12 mouse cellular contexts compared by ENCODE assay signal in the genomic region with DNA sequence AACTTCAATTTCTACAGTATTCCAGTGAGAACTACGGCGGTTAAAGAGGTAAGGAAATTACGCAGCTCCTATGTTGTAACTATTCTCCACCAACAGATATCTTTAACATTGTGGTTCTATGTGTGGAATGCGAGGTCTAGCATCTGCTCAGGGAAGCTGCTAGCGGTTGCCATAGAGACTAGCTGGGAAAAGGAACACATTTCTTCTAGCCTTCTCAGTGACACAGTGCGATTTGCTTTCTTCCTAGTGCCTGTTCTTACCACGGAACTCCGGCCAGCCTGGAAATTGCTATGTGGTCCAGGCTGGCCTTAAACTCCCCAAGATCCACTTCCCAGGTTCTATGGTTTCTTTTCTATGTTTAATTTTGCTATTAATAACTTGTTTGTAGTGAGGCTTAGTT.
DNase-seq lines count a peak whose midpoint lies in the region.
"Had no signal": no experiment of that assay in that cellular context is flagged by ENCODE, and none has a peak within 500 bp of the region (broad histone marks: within the 10 kb centered on the region; RNA-seq: fewer than 3 reads in every experiment).

No protein-coding gene starts in this region.

- DNase-seq in frontal cortex, postnatal 36 days (ENCODE audit: low spot score in 2 of 2), result peak; percentile 52 to 77
- DNase-seq in frontal cortex, postnatal 14 days (ENCODE audit: low spot score in 2 of 2), result no peak
- peak; percentile 56 to 63 for DNase-seq in right cerebral cortex, adult 2 months (ENCODE audit: low spot score in 2 of 2)
- no peak for DNase-seq in right cerebral cortex, postnatal 4 days
- peak; percentile 55 to 60 for DNase-seq in left cerebral cortex, postnatal 36 days (ENCODE audit: low spot score in 2 of 2)
- no peak for DNase-seq in gastrocnemius, postnatal 4 days (ENCODE audit: low spot score in 2 of 2)
- no peak for DNase-seq in T-cell, adult 2 months (ENCODE audit: low spot score)
- DNase-seq in cerebellum, adult 18-20 months, result no peak
- DNase-seq: cerebellum, adult 2 months; gastrocnemius, postnatal 25 days; kidney, adult 18-20 months; spleen, adult 18-20 months had no signal

- intact Hi-C loops in left cerebral cortex, postnatal 36 days (cut with DNase I), result no loop called here

Comparison
In these comparisons a context has a peak if more than half of its experiments do, and no peak if none do; other contexts are left out.
1. DNase-seq: peak in frontal cortex, postnatal 36 days (2 of 2), right cerebral cortex, adult 2 months (2 of 2) and left cerebral cortex, postnatal 36 days (2 of 2); none in frontal cortex, postnatal 14 days (0 of 2), right cerebral cortex, postnatal 4 days (single experiment), gastrocnemius, postnatal 4 days (0 of 2), T-cell, adult 2 months (single experiment) and cerebellum, adult 18-20 months (0 of 2).